Mouse (Mus musculus) heart, embryonic 10.5 days (tissue): Measurements from ENCODE around the gene Fdx1. TPM values are rescaled to one million over a fixed set of nuclear protein-coding genes. Genes with fewer than 3 reads are reported as not detected.

Source experiments
- DNase-seq: peaks from one replicate; pipeline ENCODE4 v3.0.0-alpha.2; 2017; ENCODE audit warnings: low spot score
- H3K27ac ChIP-seq: fragments of 300-500 bp; sonication (generic); 2 replicates; pipeline ENCODE4 v1.5.1; 2016; ENCODE audit warnings: mild to moderate bottlenecking
- H3K27me3 ChIP-seq: fragments of 300-500 bp; sonication (generic); 2 replicates; pipeline ENCODE4 v1.6.1; 2016; ENCODE audit warnings: mild to moderate bottlenecking; ENCODE audit not compliant: poor library complexity, insufficient read depth, severe bottlenecking
- H3K36me3 ChIP-seq: fragments of 300-500 bp; sonication (generic); 2 replicates; pipeline ENCODE4 v1.6.1; 2016; ENCODE audit warnings: mild to moderate bottlenecking, moderate library complexity
- H3K4me1 ChIP-seq: fragments of 300-500 bp; sonication (generic); 2 replicates; pipeline ENCODE4 v1.6.1; 2016; ENCODE audit warnings: mild to moderate bottlenecking
- H3K4me3 ChIP-seq: fragments of 300-500 bp; sonication (generic); 2 replicates; pipeline ENCODE4 v1.5.1; 2016; ENCODE audit warnings: mild to moderate bottlenecking, moderate library complexity
- H3K9me3 ChIP-seq: fragments of 300-500 bp; sonication (generic); 2 replicates; pipeline ENCODE4 v1.6.1; 2016; ENCODE audit warnings: mild to moderate bottlenecking, moderate library complexity
- WGBS: fragments of 180-500 bp; shearing (Covaris S2); methylation state at CpG from one replicate; pipeline ENCODE4 v1.1.7; 2016; 5-methylcytosine and 5-hydroxymethylcytosine counted together
- polyA plus RNA-seq: library from polyadenylated mRNA; unstranded; fragments of >200 nt; fragmentation: Nextera tagmentation; extraction: Ambion mirVana; gene quantifications from 2 replicates; pipeline ENCODE4 v1.2.1, GENCODE M21; 2016

Fdx1 gene
- polyA plus RNA-seq, 1 experiment from 2014 or later: 70.3 TPM

GRCm38 (mm10) chr9:51985493-51986099, 22.2 kb upstream of the Fdx1 start:
- H3K27ac ChIP-seq: no peak overlapping the region
- WGBS: 70% methylated on average over 11 of the region's 11 CpGs
- no peak for DNase-seq

GRCm38 (mm10) chr9:51981131-51981530, 17.8 kb upstream of the Fdx1 start:
- no peaks in the 10 kb centered on the region for H3K9me3 ChIP-seq
- 84% methylated on average over 1 of the region's 1 CpGs for WGBS
- no peak overlapping the region for H3K4me3 ChIP-seq
- no peak for DNase-seq
- peaks cover 5% of the 10 kb centered on the region; the same call in 1 of the 2 replicates for H3K4me1 ChIP-seq
- H3K36me3 ChIP-seq: no peaks in the 10 kb centered on the region
- no peaks in the 10 kb centered on the region for H3K27me3 ChIP-seq
- H3K27ac ChIP-seq: no peak overlapping the region

More at GRCm38 (mm10) chr9:51985493-51986099, 22.2 kb upstream of the Fdx1 start:
- H3K36me3 ChIP-seq: no peaks in the 10 kb centered on the region
- no peaks in the 10 kb centered on the region for H3K9me3 ChIP-seq
- H3K27me3 ChIP-seq: no peaks in the 10 kb centered on the region
- no peak overlapping the region for H3K4me3 ChIP-seq
- H3K4me1 ChIP-seq: peaks cover 8% of the 10 kb centered on the region; the same call in 1 of the 2 replicates

GRCm38 (mm10) chr9:51979301-51979700, 15.9 kb upstream of the Fdx1 start:
- Histone ChIP-seq H3K27me3 (no peaks in the 10 kb centered on the region), H3K4me3 (no peak overlapping the region), H3K9me3 (no peaks in the 10 kb centered on the region), H3K4me1 (peaks cover 6% of the 10 kb centered on the region; the same call in 1 of the 2 replicates), H3K36me3 (no peaks in the 10 kb centered on the region), H3K27ac (no peak overlapping the region)
- peak; percentile 71 for DNase-seq
- WGBS: 90% methylated on average over 6 of the region's 6 CpGs

- no peaks in the 10 kb centered on the region for H3K27me3 ChIP-seq
- DNase-seq: no peak
- H3K4me3 ChIP-seq: no peak overlapping the region
- H3K9me3 ChIP-seq: no peaks in the 10 kb centered on the region
- peaks cover 6% of the 10 kb centered on the region; the same call in 1 of the 2 replicates for H3K4me1 ChIP-seq
- WGBS: 87% methylated on average over 6 of the region's 6 CpGs
- no peak overlapping the region for H3K27ac ChIP-seq
- no peaks in the 10 kb centered on the region for H3K36me3 ChIP-seq
Observed at GRCm38 (mm10) chr9:51978545-51979259, 15.3 kb upstream of the Fdx1 start.

GRCm38 (mm10) chr9:51977439-51978000, 14.2 kb upstream of the Fdx1 start:
- DNase-seq: peak; percentile 85
- 43% methylated on average over 5 of the region's 5 CpGs for WGBS
- no peaks in the 10 kb centered on the region for H3K36me3 ChIP-seq
- H3K4me1 ChIP-seq: peaks cover 6% of the 10 kb centered on the region; the same call in 1 of the 2 replicates
- no peak overlapping the region for H3K4me3 ChIP-seq
- no peak overlapping the region for H3K27ac ChIP-seq
- no peaks in the 10 kb centered on the region for H3K27me3 ChIP-seq
- no peaks in the 10 kb centered on the region for H3K9me3 ChIP-seq

GRCm38 (mm10) chr9:51974871-51975270, 11.5 kb upstream of the Fdx1 start:
- Histone ChIP-seq H3K9me3 (no peaks in the 10 kb centered on the region), H3K4me1 (peaks cover 6% of the 10 kb centered on the region; the same call in 1 of the 2 replicates), H3K36me3 (no peaks in the 10 kb centered on the region), H3K27ac (no peak overlapping the region), H3K4me3 (no peak overlapping the region), H3K27me3 (no peaks in the 10 kb centered on the region)
- 29% methylated on average over 4 of the region's 4 CpGs for WGBS
- DNase-seq: no peak

GRCm38 (mm10) chr9:51973846-51974245, 10.5 kb upstream of the Fdx1 start:
- no peak overlapping the region for H3K4me3 ChIP-seq
- peaks cover 6% of the 10 kb centered on the region; the same call in 1 of the 2 replicates for H3K4me1 ChIP-seq
- no peaks in the 10 kb centered on the region for H3K9me3 ChIP-seq
- DNase-seq: no peak
- no peak overlapping the region for H3K27ac ChIP-seq
- H3K27me3 ChIP-seq: no peaks in the 10 kb centered on the region
- no peaks in the 10 kb centered on the region for H3K36me3 ChIP-seq
- 59% methylated on average over 3 of the region's 3 CpGs for WGBS

- Histone ChIP-seq H3K27ac (no peak overlapping the region), H3K4me3 (no peak overlapping the region), H3K36me3 (no peaks in the 10 kb centered on the region), H3K4me1 (peaks cover 13% of the 10 kb centered on the region), H3K27me3 (no peaks in the 10 kb centered on the region), H3K9me3 (no peaks in the 10 kb centered on the region)
- no peak for DNase-seq
Observed at GRCm38 (mm10) chr9:51966373-51966772, 3.0 kb upstream of the Fdx1 start.

- Histone ChIP-seq H3K27me3 (no peaks in the 10 kb centered on the region), H3K4me3 (0 out of 2 replicates have a peak overlapping the region, but pooled peaks have one; percentile 94), H3K9me3 (no peaks in the 10 kb centered on the region), H3K27ac (peak overlapping the region; percentile 97; the same call in 1 of the 2 replicates), H3K4me1 (peaks cover 20% of the 10 kb centered on the region), H3K36me3 (no peaks in the 10 kb centered on the region)
- no peak for DNase-seq
- WGBS: 64% methylated on average over 6 of the region's 6 CpGs
Observed at GRCm38 (mm10) chr9:51964110-51964509, 754 bp upstream of the Fdx1 start.

- Histone ChIP-seq H3K4me1 (peaks cover 29% of the 10 kb centered on the region), H3K9me3 (no peaks in the 10 kb centered on the region), H3K27me3 (no peaks in the 10 kb centered on the region), H3K27ac (no peak overlapping the region), H3K4me3 (0 out of 2 replicates have a peak overlapping the region, but pooled peaks have one; percentile 5), H3K36me3 (no peaks in the 10 kb centered on the region)
- no peak for DNase-seq
- WGBS: 61% methylated on average over 6 of the region's 6 CpGs
Observed at GRCm38 (mm10) chr9:51961190-51961909, 2.0 kb downstream of the Fdx1 start.

GRCm38 (mm10) chr9:51960331-51960730, 3.0 kb downstream of the Fdx1 start:
- no peak overlapping the region for H3K27ac ChIP-seq
- no peaks in the 10 kb centered on the region for H3K27me3 ChIP-seq
- 86% methylated on average over 2 of the region's 2 CpGs for WGBS

GRCm38 (mm10) chr9:51958981-51959380, 4.4 kb downstream of the Fdx1 start:
- H3K4me3 ChIP-seq: no peak overlapping the region
- DNase-seq: no peak
- H3K36me3 ChIP-seq: peaks cover 12% of the 10 kb centered on the region
- no peak overlapping the region for H3K27ac ChIP-seq
- no peaks in the 10 kb centered on the region for H3K27me3 ChIP-seq
- no peaks in the 10 kb centered on the region for H3K9me3 ChIP-seq
- H3K4me1 ChIP-seq: peaks cover 26% of the 10 kb centered on the region

More at GRCm38 (mm10) chr9:51960331-51960730, 3.0 kb downstream of the Fdx1 start:
- H3K4me1 ChIP-seq: peaks cover 29% of the 10 kb centered on the region
- no peak for DNase-seq
- H3K4me3 ChIP-seq: no peak overlapping the region
- peaks cover 4% of the 10 kb centered on the region for H3K36me3 ChIP-seq
- no peaks in the 10 kb centered on the region for H3K9me3 ChIP-seq
